Mouse (Mus musculus): ENCODE measurements around the gene Cpox. TPM values are rescaled to one million over a fixed set of nuclear protein-coding genes. Genes with fewer than 3 reads are reported as not detected.

Cpox gene
- total RNA-seq, 4 experiments from 2014 or later = 20.3 to 28.0 (median 21.7) TPM

DNA sequence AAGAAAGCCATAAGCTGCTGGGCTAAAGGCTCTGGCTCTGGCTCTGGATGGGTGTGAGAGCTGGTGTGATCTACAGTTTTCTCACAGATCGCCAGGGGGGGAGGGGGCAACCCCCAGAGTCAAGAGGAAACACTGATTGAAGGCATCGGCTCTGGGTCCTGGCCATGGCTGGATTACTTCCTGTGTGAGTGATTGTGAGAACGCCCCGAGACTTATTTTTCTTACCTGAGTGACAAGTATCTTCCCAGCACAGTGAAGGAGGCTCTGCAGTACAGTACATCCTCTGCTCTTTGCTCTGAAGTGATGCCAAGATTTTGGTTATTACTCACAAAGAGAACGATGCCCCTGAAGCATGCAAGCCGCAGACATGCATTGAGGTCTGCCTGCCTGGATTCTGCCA lies 31.7 kb downstream of the Cpox start:
- DNase-seq = no peak

DNA sequence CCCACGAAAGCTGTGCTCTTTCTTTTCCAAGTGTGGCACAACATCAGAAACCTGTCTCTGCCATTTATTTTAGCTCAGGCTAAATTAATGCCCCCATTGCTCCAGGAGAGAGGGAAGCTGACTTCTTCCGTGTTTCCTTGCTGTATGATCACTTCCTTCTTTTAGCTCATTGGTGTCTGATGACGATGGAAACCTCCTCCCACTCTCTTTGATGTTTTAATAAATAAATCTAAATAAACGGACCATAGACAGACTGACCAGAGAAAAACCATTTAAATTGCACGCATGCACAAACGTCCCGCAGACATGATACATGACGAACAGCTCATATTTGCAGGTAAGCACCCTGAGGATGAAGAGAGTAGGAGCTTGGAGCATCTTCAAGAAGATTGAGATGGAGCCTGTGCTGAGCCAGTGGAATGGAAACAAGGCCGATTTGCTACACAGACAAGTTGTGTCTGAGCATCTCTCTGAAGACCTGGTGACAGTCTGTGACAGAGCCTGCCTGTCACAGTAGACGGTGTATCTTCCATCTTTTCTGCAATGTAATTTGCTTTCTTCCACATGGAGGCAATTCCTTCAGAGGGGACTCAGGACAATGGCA lies 32.3 kb downstream of the Cpox start:
- DNase-seq = no peak

DNA sequence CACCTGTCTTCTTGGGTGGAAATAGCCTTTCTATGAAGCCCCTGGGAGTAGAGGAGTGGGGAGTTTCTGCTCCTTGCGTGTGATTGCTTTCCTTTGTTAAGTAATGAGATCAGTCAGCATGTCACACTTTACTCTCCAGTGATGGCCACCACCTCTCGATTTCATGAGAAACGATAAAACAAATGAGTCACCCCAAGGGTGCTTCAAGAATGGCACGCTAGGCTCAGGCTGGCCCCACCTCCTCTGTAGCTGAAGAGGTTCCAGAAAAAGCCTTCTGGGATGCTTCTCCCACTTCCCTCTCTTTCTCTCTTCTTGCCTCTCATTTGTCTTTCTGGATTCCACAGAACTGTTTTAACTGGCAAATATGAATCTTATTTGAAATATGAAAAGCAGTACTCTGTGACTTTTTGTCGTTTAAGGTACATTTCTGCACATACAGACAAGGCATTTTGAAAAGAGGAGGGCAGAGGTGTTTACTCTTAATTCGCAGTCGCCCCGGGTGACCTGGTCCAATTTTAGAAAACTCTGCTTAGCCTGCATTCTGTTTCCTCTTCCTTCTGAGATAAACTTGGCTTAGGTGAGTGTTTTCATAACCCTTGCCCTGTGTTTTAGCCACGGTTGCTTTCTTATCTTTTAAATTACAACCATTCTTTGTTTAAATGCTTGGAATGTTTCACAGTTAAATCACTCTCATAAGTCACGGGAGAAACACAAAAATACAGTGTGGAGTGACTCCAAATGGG lies 33.5 kb downstream of the Cpox start:
- DNase-seq = no peak

DNA sequence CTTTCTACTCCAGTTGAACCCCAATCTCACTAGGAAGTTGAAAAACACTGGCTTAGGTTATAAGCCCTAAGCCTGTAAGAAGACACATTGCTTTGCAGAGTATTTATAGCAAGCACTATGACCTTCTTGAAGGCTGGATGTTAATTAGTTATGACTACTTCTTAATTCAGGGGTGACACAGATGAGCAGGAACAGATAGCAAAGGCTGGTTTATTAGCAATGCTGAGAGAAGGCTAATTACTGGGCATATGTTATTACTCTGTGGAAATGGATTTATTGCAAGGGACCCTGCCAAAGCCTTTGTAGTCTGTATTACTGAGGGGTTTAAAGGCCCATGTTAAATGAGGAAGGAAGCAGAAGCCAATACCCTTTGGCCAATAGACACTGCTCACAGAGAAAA lies 34.9 kb downstream of the Cpox start:
- DNase-seq = no peak

DNA sequence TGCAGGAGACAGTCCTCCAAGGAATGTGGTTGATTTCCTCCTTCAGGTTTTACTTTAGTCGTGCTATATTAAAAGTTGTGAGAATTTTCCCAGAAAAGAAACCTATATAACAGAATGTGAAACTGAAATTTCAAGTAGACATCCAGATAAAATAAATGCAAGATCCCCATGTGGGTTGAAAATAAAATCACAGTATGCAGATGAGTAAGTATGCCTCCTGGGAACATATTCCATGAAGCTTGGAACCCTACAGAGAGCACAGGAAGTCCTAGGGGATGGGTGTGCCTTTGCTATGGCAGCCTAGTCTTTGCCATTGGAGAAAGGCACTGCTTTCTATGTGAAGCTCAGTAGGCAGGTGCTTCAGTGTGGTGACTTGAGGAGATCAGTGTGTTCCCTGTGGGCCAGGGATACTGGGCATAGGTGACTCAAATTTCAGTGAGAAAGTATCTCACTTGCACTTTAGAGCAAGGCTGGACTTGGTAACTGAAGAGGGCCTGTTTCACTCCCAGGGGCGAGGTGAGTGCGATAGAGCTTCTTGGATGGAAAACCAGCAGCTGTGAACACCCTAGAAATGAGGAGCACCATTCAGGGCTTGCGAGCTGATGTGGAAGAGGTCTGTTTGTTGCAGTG lies 37.3 kb downstream of the Cpox start:
- no peak for DNase-seq

DNA sequence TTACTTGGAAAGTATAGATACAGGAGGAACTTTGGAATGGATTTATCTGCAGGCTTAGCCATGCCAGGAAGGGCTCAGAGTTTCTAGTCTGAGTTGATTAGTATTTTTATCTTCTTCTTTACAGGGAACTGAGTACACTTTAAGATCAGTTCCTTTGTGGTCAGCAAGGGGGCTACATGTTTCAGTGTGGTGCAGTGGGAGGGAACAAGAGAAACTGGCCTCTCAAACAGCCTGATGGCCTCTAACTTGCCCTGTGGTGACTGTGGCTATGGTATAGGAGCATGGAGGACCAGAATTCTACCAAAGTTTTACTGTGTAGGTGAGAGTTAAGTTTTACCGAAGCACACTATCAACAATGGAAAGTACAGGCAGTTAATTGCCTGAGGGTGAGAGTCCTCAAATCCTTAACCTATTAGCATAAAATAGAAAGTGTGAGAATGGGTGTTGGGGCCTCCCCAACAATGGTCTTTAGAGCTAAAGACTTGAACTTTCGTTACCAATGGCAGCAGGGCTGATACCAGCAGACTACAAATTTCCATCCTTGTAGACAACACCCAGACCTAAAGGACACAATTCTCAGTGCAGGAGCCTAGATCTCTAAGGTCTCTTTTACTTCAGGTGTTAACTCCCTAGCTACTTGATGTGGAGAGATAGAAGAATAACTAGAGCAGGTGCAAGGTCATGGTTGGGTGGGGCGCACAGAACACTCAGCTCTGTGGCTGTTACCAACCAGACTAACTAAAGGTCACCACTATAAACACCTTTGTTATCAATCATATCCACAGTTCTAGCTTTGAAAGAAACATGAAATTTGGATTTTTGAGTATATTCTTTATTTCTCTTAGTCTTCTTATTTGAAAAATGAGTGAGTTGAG lies 38.7 kb downstream of the Cpox start:
- DNase-seq = no peak

DNA sequence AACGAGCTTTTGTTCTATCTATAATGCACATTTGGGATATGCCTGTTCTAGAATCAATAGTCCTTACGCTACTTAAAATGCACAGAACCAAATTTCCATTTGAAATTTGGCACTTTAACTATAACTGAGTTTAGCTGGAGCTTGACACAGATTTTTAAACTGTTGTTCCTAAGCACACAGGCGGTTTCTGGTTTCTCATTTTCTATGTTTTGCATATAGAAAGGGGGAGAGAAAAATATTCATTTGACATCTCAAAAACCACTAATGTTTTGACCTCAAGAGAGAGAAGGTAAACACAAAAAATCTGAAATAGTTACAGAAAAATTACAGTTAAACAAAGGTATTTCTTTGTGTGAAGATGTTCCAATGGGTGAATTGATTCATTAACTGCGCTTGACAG lies 39.4 kb downstream of the Cpox start:
- no peak for DNase-seq

DNA sequence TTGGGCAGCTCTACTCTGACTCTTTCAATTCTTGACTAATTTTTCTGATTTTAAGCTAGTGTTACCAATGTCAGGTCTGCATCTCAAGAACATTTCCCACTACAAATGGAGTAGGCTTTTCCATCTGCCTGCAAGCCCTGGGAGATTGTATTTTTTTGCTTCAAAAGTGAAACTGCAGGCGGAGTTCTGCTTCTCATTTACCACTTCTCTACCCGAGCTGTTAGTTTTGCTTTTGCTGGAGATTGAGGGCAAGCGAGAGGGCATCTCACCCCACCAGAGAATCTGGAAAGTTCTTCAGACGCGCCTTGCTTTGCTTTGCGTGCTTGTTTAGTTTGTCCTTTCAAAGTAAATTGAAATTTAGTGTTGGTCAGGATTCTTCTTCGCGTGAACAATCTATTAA lies 42.1 kb downstream of the Cpox start:
- no peak for DNase-seq

DNA sequence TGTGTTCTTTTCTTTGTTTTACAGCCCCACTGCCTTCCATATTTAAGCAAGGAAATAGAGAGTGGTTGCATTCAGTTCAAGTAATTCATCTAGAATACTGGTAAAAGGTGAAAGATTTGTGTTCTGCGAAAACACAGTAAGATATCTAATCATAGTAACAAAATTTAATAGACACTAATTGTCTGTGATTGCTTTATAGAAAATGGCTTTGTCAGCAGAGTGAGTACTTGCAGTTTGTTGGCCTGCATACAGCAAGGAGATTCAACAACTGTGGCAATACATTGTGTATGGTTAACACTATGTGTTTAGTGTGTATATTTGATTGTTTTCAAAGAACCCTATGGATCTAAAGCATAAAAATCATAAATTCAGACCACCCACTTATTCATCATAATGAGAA lies 43.0 kb downstream of the Cpox start:
- no peak for DNase-seq

DNA sequence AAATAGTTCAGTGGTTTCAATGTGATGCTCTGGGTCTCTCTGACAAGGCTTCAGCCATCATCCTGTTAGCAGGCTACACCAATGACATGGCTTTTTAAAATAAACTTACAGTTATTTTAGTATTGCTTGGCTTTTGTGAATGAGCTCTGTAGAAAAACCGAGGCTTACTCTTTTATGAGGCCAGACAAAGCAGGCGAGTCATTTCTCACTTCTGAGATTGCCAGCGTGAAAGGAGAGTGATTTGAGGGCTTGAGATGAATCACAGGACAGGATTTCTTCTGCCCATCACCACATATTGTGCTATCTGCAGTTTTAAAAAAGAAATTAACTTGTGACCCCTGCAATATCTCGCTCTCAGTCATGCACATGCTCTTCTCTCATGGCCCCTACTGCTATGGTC lies 44.9 kb downstream of the Cpox start:
- no peak for DNase-seq

DNA sequence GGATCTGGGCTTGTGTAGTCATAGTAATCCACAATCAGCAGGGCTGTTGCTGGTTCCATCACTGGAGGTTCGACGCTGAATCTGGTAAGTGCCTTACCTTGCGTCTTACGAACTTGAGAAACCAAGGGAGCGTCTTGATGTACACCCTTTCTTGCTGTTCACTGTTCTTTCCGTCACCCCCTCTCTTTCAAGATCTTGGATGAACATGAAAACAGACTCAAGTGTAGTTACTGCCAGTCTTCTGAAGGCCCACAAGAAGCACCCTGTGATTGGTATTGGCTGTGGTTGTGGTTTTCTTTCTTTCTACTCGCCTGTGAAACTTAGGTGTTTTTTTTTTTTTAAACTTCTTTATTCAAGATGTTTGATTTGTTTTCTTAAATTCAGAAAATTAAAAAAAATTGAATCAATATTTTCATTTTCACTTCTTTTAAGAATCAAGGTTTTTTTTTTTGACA lies 48.6 kb downstream of the Cpox start, which contains the start of gene Gpr15:
TSS of gene Gpr15 (minus strand) at position 405 of the 455 bp plus-strand sequence.
- no peak for DNase-seq

DNA sequence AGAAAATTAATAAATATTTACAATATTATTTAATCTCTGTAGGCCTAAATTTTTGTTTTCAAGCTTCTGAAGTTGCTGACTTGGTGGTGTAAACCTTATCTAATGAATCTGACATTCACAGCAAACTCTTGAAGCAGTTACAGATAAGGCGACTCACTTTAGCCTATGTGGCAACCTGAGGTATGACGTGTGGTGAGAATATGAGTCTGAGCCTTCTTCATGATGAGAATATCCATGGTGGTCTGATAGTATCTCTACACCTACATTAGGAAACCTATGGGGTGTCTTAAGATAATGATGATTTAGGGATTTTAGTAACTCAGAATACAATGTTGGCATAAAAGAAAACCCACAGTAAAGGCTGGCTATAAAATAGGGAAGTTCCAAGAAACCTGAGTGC lies 52.2 kb downstream of the Cpox start:
- no peak for DNase-seq

DNA sequence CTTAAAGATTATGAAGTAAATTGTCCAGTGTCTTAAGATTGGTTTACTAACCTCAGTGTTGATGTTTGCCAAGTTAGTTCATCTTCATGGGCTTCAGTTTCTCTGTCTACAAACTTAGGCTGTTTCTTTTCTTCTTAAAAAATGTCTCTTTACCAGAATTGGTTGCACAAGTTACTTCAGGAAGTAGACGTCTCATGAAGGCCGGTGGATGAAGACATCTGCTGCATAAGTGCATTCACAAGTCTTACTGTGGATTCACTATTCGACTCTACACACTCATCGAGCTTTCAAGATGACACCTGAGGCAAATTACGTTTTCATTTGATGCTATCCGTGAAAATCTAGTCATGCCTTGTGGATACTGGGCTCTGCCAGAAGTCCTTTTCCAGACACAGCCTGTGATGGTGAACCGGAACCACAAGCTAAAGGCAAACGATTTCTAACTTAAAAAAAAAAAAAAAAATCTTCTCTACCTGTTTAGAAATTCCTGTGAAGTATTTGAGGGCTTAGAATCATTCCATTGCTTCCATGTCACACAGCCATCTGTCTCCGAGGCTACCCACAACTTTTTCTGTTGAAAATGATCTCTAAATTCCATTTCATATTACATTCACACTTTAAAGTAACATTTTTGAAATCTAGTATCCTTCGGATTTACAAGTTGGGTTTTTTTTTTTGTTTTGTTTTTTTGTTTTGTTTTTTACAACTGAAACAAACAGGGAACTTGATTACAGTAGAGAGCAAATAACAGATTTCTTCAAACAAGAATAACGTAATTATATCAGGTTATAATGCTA lies 56.8 kb downstream of the Cpox start:
- DNase-seq = no peak

DNA sequence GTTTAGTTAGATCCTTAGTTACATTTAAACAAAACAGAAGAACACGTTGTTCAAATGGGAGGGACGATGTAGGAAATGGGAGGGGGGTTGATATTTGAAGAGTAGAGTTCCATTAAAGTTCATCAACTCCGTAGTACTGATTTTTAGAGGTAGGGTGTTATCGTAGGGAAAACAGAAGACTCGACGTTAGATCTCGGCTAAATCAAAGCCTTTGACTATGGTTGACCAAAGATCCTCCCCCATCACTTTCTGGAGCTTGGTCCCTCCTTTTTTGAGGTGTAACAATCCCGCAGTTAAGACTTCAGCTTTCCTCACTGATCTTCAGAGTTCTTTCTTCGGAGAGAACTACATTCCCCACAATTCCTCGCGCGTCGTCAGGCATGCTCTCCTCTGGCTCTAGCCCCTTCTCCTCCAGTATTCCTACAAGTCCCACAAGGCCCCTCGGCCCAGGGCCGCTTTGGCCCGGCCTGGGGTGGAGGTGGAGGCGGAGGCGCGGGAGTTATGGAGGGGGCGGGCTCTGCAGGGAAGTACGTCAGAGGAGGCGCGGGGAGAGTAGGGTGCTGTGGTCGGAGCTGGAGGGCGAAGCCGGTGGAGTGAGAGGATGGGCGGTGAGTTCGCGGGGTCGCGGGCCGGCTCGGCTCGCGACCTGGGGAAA lies 57.5 kb downstream of the Cpox start, which contains the start of gene Cldnd1:
TSS of gene Cldnd1 (plus strand) at position 434 of the 655 bp plus-strand sequence.
- peak; percentile 97 for DNase-seq

DNA sequence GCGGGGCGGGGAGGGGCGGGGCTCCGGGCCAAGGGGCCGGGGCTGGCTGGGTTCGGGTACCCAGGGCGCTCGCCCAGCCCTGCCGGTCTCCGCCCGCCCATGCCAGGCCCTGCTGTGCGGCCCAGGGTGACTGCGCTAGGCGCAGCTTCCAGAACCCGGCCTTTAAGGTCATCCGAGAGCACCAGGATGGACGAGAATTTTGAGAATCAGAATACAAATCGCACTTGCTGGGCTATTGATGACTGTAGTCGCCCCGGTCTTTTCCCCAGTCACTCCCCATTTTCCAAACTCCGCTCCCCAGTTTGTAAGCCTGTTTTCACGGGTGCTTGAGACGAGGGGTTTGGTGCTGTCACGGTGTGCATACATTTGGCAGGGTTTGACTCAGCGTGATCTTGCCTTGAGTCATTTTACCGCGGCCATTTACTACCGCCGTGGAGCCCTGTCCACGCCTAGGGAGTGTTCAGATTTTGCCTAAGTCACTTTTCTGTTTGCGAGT lies 58.1 kb downstream of the Cpox start:
- no peak for DNase-seq

DNA sequence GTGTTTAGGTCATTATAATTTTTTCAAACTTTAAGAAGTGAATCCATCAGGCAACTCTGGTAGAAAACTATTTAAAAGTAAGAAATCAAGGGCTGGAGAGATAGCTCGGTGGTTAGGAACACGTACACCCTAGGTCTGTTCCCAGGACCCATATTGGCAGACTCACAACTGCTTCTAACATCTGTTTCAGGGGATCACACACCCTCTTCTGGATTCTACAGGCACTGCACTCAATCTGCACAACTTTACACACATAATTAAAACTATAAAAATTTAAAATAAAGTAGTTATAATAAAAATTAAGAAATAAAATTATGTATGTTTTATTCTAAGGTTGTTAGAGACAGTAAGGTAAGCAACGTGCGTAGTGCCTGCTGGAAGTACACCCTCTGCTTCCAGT lies 68.1 kb downstream of the Cpox start:
- no peak for DNase-seq

DNA sequence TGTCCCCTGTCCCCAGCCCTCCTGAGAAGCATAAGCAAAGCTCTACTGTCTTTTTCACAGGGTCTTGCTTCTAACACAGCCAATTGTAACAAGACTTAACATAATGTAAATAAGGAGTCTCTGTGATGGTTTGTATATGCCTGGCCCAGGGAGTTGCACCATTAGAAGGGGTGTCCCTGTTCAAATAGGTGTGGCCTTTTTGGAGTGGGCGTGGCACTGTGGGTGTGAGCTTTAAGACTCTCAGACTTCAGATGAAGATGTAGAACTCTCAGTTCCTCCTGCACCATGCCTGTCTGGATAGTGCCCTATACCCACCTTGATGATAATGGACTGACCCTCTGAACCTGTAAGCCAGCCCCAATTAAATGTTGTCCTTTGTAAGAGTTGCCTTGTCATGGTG lies 68.7 kb downstream of the Cpox start:
- DNase-seq = no peak

DNA sequence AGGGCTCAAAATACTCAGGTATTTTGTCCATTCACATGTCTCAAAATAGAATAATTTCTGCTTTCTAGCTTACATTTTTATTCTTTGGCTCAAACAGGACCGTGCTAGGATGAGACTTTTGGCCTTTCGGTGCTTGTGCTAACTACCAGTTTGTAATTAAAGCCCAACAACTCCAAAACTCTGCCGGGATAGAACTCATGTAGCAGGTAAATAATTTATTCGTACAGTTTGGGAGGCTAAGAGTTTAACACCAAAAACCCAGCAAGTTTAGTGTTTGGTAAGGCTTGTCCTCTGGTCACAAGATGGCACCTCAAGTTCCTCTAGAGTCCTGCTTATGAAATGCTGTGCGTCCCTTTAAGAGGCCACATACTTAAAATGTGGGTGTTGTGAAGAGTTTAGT lies 70.7 kb downstream of the Cpox start:
- no peak for DNase-seq

DNA sequence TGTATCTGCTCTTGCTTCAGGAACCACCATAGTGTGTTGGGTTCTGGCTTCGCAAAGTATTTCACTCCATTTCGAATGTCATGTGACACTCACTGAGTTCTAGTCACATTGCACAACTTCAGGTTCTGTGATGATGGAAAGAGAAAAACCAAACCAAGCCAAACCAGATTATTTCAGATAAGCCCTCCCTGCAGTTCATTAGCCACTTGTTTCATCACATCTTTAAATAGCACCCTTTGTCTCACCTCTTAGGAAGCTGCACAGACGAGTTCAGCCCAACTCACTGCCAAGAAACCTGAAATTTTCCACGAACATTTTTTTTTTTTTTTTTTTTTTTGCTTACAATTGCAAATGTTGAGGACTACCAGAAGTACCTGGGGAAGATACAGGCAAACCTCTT lies 76.6 kb downstream of the Cpox start:
- no peak for DNase-seq

DNA sequence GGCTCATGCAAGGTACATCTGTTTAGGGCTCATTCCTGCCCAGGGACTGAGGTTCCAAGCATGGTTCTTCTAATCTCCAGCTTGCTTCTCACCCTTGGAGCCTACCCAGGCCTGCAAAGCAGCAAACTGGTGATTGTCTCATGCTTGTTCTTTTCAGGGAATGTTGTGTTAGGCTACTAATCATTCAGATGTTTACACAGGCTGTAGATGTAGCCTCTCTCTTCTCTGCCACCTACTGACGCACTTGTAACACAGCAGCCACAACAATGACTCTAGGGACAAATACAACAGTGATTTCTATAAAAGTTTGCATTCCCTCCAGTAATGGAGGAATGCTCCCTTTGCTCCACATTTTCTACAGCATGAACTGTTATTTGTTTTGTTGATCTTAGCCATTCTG lies 81.2 kb downstream of the Cpox start:
- no peak for DNase-seq

DNA sequence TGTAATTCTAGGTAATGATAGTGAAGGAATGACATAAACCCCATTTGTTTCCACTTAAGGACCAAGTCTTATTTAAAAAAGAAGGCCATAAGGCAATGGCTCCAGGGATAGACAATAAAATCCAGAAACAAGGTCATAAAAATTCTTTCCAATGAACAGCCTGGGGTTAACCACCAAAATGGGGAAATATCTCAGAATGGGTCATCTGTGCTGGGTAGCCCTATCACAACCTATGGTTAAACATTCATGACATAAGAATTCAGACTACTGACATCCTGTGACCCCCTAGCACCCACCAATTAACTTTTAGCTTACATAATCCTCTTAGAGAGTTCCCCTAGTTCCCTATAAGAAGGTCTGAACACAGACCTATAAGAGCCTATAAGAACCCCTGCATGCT lies 86.1 kb downstream of the Cpox start:
- DNase-seq = no peak

All from adrenal gland, adult 8-10 months (tissue).